Mouse (Mus musculus): ENCODE measurements around the gene Tcf20. TPM values are rescaled to one million over a fixed set of nuclear protein-coding genes. Genes with fewer than 3 reads are reported as not detected.
A peak's percentile ranks its signal among the peaks of the same experiment; 100 is the strongest.

Gene Tcf20
- total RNA-seq, 2 experiments from 2014 or later, result 33.2 to 36.0 TPM

DNA sequence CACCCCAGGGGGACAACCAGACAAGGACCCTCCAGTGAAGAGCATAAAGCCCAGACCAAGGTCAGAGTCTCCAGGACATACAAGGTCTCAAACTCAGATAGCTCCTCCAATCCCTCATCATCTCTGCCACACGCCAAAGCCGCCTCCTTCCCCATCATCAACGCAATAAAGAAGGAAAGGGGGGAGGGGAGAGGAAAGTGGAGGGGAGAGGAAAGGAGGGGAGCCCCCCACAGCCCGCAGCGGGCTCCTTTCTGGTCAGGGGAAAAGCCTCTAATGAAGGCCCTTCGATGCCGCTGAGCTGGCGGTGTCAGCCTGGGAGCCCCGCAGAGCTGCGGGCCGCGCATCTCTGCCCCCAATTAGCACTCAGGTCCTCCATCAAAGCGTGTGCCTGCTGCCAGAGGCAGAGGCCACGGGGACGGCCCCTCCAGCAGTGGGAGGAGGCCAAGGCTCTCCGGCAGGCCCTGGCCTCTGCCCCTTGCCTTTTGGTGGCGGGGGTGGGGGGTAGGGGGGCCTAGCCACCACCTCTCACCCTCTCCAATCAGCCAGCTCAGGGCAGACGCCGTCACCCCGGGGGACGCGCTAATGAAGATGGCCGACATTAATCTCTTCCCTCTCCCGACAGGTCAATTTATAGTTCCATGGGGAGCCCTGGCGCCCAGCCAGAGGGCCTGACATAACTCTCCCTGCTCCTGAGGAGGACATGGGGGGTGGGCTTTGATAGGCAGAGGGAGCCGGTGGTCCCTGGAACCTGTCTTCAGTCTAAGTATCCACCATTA lies 26.7 kb downstream of the Tcf20 start:
- DNase-seq (ENCODE audit: low spot score), result no peak

DNA sequence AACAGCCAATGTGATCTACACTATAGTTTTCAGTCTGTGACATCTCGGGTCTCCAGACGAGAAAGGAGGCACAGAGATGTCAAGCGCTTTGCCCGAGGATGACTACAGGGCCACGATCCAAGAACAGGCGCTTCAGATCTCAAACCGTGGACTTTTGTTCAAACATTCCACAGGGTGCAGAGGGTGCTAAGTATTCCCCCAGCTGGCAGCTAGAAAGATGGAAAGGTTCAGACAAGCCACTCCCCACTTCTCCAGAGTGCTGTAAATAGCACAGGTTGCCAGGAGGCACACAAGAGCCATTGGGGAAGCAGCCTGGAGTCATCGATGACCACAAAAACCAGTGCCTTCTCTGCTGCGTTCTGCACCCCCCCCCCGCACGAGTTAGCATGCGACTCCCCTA lies 28.5 kb downstream of the Tcf20 start:
- DNase-seq (ENCODE audit: low spot score), result no peak

DNA sequence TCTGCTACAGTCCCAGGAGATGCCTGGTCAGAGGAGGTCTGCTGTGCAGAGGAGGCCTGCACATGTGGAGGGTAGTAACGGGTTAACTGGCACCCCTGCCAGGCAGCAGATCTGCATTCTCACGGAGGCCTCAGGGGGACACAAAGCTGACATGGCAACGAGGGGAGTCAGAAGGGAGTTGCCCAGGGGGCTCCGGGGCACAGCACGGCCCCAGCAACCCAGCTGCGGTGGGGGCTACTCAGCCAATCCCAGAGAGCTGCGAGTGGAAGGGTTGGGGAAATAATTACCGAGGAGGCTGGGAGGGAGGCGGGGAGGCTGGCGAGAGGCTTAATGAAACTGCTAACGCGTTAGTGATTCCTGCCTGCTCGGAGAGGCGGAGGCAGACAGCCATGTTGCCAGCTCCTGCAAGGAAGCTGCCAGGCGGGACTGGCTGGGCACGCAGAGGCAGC lies 29.4 kb downstream of the Tcf20 start:
- DNase-seq (ENCODE audit: low spot score), result no peak

DNA sequence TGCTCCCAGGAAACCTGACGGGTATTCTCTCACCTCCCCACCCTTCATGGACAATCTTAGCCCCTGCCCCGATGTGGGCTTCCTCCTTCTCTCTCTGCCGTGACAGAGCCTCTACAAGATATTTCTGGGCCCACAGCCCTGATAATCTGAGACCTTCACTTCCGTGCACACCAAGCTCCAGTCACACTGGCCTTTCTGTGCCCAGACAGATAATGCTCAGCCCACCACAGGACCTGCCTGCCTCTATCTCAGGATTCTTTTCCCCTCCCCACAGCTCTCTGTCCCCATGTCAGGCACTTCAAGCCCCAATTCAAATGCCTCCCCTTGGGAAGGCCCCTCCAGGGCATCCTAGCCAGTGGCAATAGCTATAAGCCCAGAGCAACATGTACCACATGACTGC lies 31.0 kb downstream of the Tcf20 start:
- DNase-seq (ENCODE audit: low spot score), result no peak

DNA sequence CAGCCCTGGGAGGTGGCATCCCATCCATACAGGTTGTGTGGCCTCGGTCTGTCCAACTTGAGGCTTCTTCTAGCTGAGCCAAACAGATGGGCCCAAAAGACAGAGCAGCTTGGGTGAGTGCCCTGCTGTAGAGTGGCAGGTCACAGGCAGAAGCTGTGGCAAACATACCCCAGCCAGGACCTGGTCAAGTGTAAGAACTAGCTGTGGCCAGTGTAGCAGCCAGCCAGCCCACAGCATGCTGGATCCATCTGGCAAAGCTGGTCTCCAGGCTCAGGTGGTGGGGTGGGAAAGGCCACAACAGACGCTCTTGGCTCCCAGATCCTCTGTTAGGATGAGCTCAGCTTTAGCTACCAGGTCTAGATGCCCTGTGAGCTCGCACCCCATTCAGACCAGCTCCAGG lies 31.4 kb downstream of the Tcf20 start:
- no peak for DNase-seq (ENCODE audit: low spot score)

DNA sequence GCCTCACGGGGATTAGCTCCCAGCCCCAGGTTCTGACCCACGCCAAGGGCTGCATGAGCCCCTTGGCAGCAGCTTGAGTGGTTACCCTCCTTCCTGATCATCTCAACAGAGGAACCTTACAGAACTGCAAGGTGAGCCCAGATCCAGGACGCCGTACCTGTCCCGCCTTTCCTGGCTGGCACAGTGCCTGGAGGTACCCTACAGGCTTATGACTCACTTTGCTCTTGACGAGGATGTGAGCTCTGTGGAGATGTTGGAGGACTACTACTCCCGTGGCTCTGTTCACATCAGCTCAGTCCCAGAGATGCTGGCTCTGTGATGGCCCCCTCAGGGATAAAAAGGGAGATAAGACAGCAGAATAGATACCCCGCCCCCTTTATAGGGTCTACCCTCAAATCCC lies 32.4 kb downstream of the Tcf20 start:
- no peak for DNase-seq (ENCODE audit: low spot score)

DNA sequence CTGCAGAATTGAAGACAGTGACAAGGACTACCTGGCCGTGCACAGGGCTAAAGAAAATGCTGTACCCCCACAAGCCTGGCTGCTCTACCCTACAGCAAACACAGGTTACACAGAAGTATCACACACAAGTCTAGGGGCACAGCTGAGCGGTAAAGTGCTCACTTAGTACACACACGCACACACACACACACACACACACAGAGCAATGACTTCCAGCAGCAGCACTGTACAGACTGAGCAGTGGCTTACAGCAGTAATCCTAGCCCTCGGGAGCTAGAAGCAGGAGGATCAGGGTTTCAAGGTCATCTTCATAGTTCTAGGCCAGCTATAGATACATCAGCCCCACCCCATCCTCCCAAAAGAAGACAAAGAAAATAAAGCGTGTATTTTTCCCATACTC lies 33.6 kb downstream of the Tcf20 start:
- DNase-seq (ENCODE audit: low spot score), result no peak

DNA sequence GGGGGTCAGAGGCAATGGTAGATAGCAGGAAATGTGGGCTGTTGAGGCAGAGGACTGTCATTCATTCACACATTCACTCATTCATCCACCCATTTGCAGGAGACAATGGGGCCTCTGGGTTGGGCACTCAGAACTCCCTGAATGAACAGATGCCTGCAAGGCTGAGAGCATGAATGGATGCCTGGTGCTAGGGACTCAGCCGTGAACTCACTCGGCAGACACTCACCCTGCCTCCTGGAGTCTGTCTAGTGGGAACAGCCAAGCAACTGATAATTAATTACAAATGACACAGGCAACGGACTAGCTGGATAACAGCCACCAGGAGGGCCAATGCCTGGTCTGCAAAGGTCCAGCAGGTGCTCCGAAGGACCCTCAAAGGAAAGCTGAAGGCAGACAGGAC lies 34.6 kb downstream of the Tcf20 start:
- DNase-seq (ENCODE audit: low spot score), result no peak

DNA sequence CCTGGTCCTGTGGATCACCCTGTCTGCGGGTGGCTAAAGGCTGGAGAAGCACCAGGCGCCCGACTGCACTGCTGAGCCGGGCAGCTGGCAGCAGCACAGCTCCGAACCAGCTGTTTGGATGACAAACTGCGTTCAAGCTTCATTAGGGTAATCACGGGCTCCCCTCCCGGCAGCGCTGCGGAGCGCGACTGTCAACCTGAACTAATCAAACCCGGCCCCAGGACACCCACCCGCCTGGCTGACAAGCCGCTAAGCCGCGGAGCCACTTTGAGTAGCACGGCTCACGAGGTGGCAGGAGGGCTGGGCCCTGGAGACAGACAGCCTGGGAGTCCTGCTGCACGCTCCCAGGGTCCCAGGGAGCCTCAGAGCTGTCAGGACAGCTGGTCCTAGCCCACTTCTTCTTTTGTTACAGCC lies 35.4 kb downstream of the Tcf20 start:
- DNase-seq (ENCODE audit: low spot score), result no peak

DNA sequence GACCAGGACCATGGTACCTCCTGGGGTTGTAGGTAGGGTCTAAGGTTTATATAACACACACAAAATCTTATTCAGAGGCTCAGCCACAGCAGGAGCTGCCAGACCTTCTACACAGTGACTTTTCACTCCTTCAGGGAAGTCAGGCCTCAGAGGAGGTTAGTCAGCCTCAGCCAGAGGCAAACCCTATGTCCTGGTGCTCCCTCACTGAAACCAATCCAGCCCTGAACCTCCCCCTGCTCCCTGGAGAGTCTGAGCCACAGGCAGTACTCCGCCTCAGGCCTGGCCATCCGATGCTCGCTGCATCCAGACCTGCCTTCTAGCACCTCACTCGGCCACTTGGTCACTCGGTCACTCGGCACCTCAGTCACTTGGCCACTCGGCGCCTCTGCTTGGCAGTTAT lies 37.4 kb downstream of the Tcf20 start:
- peak; percentile 12 for DNase-seq (ENCODE audit: low spot score)

DNA sequence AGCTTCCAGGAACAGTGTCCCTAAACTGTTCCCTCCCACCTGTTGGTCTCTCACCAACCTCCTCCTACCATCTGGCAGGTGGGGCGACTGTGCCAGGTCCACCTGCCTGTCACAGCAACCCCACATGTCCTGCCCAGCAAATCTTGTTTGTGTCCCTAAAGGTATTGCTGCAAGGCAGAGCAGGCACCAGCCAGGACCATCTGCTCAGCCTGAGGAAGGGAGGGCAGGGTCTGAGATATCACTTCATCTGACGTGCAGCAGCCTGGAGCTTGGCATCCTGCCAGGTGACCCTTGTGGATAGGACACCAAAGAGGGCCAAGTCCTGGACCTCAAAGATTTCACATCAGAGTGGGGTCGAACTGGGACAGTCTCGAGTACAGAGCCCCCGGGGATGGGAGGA lies 40.2 kb downstream of the Tcf20 start:
- no peak for DNase-seq (ENCODE audit: low spot score)

DNA sequence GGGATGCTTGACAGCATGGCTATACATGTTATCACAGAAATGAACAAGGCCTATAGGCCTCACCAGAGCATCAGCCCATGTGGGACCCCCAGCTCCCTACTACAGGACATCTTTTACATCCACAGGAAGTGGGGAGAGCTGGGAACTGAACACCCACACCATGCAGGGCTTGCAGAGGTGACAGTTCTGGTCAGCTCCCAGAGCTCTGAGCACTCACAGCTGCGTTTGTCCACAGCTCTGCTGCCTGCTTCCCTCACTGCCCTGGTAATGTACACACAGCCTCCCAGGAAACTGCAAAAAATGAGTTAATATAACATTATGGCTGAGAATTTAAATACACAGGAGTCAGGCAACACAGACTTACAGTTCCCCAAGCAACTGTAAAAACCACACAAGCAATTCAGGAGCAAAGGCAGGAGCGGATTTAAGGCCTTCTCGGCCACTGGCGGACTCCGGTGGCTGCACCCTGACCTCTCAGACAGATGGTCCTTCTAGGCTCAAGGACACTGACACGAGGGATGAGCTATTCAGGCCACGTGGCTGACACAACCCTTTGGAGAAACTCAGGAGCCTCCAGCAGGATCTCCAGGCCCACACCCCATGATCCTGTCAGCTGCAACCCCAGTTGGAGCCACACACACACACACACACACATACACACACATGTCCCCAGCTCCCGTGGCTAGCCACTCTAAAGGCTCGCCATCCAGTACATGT lies 43.0 kb downstream of the Tcf20 start:
- no peak for DNase-seq (ENCODE audit: low spot score)

DNA sequence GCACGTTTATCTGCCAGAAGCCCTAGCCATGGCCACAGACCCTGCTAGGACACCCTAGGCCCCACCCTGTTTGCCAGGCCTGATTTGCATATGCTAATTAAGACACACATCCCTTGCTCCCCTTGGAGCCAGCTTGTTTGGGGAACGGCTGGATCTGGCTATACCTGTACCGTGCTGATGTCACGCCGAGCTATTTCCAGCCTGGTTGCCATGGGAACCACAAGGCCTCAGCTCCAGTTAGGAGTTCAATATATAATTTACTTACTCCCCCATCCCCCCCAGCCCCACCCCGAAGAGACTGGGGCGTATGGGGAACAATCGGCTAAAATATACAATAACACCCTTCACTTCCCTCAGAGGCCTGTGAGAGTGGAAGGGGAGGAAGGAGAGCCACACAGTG lies 45.9 kb downstream of the Tcf20 start:
- no peak for DNase-seq (ENCODE audit: low spot score)

DNA sequence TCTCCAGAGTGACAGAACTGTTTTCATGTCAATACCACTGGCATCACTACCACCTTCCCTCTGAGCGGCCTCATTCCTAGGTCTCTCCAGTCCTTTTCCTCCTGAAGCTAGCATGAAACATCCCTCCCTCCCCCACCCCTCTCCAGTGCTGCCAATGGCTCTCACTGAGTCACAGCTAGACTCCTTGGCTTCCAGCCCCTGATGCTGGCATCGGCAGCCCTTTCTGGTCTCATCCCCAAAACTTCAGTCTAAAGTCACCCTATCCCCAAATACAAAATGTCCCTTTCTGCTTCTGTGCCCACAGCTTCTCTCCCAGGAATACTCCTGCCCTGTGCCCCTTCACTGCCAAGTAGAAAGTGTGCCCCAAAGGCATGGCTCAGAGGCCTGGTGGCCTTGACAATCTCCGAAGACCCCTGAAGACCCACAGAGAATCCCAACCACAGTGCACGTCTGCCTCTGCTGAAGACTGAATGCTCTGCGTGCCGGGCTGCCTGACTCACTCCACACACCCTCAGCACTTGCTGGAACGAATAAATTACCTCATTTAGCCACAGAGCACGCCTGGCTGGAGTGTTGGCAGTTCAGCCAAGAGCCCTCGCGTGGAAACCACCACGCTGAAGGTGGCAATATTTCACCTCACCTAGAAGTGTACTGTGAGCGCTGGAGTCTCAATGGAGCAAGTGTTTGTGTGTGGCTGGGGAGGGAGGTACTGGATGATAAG lies 47.0 kb downstream of the Tcf20 start:
- DNase-seq (ENCODE audit: low spot score), result no peak

DNA sequence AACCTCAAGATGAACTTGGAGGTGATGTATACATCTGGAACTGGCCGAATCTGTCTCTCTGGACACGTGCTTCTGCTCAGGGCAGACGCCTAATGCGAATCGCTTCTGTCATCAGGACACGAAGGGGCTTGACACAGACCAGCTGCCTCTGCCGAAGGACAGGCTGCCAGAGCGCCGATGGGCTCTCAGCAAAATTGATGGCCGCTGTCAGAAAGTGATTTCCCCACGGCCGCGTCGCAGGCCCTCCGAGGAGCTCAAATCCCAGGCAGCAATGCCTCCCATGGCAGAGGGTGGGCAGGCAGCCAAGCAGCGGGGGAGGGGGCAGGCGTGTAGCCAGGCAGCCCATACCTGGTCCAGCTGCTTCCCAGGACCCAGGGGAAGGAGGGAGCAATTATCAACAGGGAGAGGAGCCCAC lies 49.5 kb downstream of the Tcf20 start:
- DNase-seq (ENCODE audit: low spot score), result no peak

DNA sequence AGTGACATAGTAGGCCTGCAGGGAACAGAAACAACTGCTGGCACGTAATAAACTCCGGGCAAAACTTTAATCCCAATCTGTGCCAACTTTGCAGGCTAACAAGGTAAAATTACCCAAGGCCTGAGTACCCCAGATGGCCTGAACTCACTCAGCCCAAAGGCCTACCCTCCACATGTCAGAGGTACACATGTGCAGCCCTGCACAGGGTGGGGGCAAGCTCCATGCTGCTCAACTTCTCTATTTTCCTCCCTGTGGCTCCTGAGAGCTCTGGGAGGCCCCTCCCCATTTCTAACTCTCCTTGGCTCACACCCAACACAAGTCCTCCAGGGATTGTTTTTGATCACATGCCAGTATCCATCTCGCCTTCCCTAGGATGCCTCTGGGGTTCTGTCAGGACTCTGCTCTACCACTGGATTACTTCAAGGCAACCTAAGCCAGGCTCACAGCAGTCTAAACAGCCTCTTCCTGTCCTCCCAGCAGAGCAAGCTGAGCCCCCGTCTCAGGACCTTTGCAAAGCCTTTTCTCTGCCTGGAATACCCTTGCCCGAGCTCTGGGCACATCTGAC lies 50.2 kb downstream of the Tcf20 start:
- no peak for DNase-seq (ENCODE audit: low spot score)

DNA sequence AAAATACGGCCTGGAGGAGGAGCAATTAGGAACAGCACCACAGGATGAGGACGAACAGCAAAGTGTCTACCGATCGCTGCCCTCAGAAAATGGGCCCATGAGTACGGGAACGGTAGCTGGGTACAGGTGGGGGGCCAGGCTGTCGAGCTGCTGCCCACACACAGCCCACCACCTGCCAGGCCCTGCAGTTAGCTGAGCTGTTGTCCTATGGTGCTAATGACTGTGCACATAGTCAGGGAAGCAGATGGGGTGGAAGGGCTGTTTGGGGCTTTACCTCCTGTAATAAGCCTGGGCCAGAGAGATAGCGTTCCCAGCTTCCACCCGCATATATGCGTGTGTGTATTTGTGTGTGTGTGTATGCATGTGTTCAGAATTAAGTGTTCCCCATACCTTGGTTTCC lies 52.7 kb downstream of the Tcf20 start:
- DNase-seq (ENCODE audit: low spot score), result no peak

DNA sequence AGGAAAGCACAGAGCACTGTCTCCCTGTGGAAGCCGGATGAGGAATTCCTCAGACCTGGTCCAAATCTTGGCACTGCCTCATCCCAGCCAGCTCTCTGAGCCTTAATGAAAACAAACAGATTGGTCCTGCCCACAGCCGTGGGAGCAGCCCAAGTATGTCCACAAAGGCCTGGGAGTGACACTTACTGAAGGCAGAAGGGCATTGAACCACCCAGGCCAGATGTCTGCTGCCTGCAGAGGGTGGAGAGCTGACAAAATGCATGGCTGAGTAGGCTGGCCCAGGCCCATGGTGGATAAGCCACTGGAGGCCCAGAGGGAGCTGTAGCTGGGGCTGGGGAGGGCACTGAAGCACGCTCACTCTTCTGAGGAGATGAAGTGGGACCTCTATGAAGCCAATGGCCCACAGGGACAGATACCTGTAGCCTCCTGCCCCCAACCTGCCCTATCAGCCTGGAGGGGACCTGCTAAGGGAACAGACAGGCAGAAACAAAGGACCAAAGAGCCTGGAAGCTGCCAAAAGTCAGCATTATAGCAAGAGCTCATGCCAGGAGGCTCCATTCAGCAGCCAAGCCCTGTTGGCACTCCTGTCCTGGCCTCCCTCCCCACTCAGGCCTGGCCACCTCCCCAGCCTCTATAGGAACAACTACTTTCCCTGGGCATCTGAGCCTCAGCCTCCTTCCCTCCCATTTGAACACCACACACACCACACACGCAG lies 54.6 kb downstream of the Tcf20 start:
- no peak for DNase-seq (ENCODE audit: low spot score)

DNA sequence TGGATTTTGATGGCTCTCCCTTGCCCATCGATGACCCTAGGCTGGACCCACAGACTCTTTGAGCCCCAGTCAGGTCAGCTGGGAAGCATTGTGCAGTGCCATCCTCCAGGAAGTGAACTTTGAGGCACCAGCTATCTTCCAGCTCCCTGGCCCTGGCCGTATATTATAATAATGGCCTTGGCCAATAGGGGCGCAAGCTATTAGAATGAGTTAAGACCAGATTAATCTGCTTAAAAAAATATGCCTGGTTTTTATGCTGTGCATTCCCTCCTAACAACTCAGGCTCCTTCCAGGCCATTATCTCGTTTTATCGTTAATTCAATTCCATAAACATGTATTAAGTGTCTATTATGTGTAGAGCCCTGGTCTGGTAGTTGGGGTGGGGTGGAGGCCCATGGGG lies 56.2 kb downstream of the Tcf20 start:
- DNase-seq (ENCODE audit: low spot score), result no peak

DNA sequence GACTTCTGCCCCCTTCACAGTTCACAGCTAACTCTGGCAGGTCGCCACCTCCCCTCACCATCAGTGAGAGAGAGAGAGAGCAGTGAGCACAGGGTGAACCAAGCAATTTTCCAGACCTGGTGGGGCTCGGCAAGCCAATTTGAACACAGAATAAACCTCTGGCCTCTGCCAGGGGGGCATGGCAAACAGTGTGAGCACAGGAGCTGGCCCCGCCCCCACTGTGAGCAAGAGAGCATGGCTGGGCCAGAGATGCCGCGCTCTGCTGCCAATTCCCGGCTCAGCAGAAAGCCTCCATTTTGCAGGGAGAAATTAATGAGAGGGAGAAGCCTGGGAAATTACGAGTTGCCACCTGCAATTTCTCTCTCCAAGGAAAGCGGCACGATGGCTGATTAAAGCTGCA lies 58.1 kb downstream of the Tcf20 start:
- DNase-seq (ENCODE audit: low spot score), result no peak

DNA sequence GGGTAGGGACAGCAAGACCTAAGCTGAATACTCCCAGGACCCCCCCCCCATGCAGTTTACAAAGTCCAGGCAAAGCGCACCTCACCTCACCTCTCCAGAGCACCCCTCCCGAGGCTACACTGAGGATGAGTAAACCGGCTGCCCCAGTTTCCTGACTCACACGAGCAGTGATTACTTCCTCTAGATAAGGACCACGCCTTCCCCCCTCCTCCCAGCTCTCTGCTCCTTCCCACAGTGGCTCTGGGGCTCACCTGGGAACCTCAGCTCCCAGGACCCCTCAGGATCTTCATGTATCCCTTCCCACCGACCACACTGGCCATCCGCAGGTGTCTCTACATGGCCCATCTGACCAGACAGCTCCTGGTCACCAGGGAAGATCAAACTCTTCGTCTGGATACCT lies 58.8 kb downstream of the Tcf20 start:
- DNase-seq (ENCODE audit: low spot score), result no peak

DNA sequence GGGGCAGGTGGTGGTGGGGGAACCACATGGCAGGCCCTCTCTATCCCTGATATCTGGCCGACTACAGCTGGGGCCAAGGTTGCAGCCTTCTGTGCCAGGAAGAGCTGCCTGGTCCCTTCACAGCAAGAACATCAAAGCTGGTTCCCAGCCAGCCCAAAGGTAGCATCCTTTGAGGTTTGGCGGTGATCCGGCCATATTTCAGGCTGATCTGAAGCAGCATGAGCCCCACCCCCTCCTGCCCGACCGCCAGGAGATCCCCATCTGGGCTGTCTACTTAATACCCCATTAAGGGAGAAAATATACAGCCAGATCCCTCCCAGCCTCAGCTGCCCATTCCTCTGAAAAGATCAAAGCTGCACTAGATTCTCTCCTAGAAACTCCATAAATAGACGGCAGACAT lies 59.6 kb downstream of the Tcf20 start:
- no peak for DNase-seq (ENCODE audit: low spot score)

Data from gastrocnemius, adult 18-20 months (tissue).